Mouse (Mus musculus): ENCODE results near the gene Jade2. TPM values are rescaled to one million over a fixed set of nuclear protein-coding genes. Genes with fewer than 3 reads are reported as not detected.
A peak's percentile ranks its signal among the peaks of the same experiment; 100 is the strongest.

The Jade2 gene
- polyA plus RNA-seq, 1 experiment from 2014 or later: 0.57 TPM

- Histone ChIP-seq H3K4me3 (no peak overlapping the region), H3K9ac (no peak overlapping the region), H3K4me1 (replicated peaks) (no peaks in the 10 kb centered on the region; the same call in 1 of the 2 replicates), H3K36me3 (peaks cover 59% of the 10 kb centered on the region), H3K4me2 (no peak overlapping the region), H3K27ac (ENCODE audit: poor library complexity, severe bottlenecking) (no peak overlapping the region), H3K27me3 (replicated peaks) (no peaks in the 10 kb centered on the region), H3K9me3 (replicated peaks) (no peaks in the 10 kb centered on the region)
- WGBS: 84% methylated on average over 6 of the region's 6 CpGs
- no peak for ATAC-seq (ENCODE audit: insufficient number of reproducible peaks, low FRiP score)
These were observed 74.7 kb downstream of the Jade2 start for GRCm38 (mm10) chr11:51782721-51783120.

- H3K36me3 ChIP-seq: peaks cover 45% of the 10 kb centered on the region
- no peak overlapping the region for H3K27ac ChIP-seq (ENCODE audit: poor library complexity, severe bottlenecking)
- H3K4me1 ChIP-seq (replicated peaks): no peaks in the 10 kb centered on the region; the same call in 1 of the 2 replicates
- no peak overlapping the region for H3K4me3 ChIP-seq
- H3K9ac ChIP-seq: no peak overlapping the region
- no peak overlapping the region for H3K4me2 ChIP-seq
- WGBS: 83% methylated on average over 9 of the region's 9 CpGs
- no peaks in the 10 kb centered on the region for H3K9me3 ChIP-seq (replicated peaks)
- no peak for ATAC-seq (ENCODE audit: insufficient number of reproducible peaks, low FRiP score)
- no peaks in the 10 kb centered on the region for H3K27me3 ChIP-seq (replicated peaks)
These were observed 76.6 kb downstream of the Jade2 start for GRCm38 (mm10) chr11:51780773-51781267.

- no peaks in the 10 kb centered on the region for H3K9me3 ChIP-seq (replicated peaks)
- no peak overlapping the region for H3K27ac ChIP-seq (ENCODE audit: poor library complexity, severe bottlenecking)
- no peaks in the 10 kb centered on the region for H3K27me3 ChIP-seq (replicated peaks)
- no peaks in the 10 kb centered on the region; the same call in 1 of the 2 replicates for H3K4me1 ChIP-seq (replicated peaks)
- no peak overlapping the region for H3K4me2 ChIP-seq
- H3K36me3 ChIP-seq: peaks cover 27% of the 10 kb centered on the region
- WGBS: 88% methylated on average over 5 of the region's 5 CpGs
- ATAC-seq (ENCODE audit: insufficient number of reproducible peaks, low FRiP score): no peak
- H3K9ac ChIP-seq: no peak overlapping the region
- no peak overlapping the region for H3K4me3 ChIP-seq
These were observed 80.0 kb downstream of the Jade2 start for GRCm38 (mm10) chr11:51777478-51777877.

GRCm38 (mm10) chr11:51775507-51775906 lies 81.9 kb downstream of the Jade2 start:
- Histone ChIP-seq H3K4me2 (no peak overlapping the region), H3K36me3 (peaks cover 9% of the 10 kb centered on the region), H3K4me1 (replicated peaks) (no peaks in the 10 kb centered on the region), H3K9ac (no peak overlapping the region), H3K4me3 (no peak overlapping the region), H3K27ac (ENCODE audit: poor library complexity, severe bottlenecking) (no peak overlapping the region), H3K27me3 (replicated peaks) (no peaks in the 10 kb centered on the region), H3K9me3 (replicated peaks) (no peaks in the 10 kb centered on the region)
- WGBS: 83% methylated on average over 3 of the region's 3 CpGs
- no peak for ATAC-seq (ENCODE audit: insufficient number of reproducible peaks, low FRiP score)

GRCm38 (mm10) chr11:51768296-51768695 lies 89.2 kb downstream of the Jade2 start:
- Histone ChIP-seq H3K27me3 (replicated peaks) (no peaks in the 10 kb centered on the region), H3K36me3 (no peaks in the 10 kb centered on the region), H3K4me3 (no peak overlapping the region), H3K4me2 (no peak overlapping the region), H3K9ac (no peak overlapping the region), H3K4me1 (replicated peaks) (peaks cover 13% of the 10 kb centered on the region), H3K9me3 (replicated peaks) (no peaks in the 10 kb centered on the region), H3K27ac (ENCODE audit: poor library complexity, severe bottlenecking) (peak overlapping the region; percentile 26; the same call in 1 of the 2 replicates)
- no peak for ATAC-seq (ENCODE audit: insufficient number of reproducible peaks, low FRiP score)
- 70% methylated on average over 5 of the region's 5 CpGs for WGBS

GRCm38 (mm10) chr11:51767579-51768220 lies 89.8 kb downstream of the Jade2 start:
- WGBS: 70% methylated on average over 8 of the region's 8 CpGs
- Histone ChIP-seq H3K36me3 (no peaks in the 10 kb centered on the region), H3K27ac (ENCODE audit: poor library complexity, severe bottlenecking) (no peak overlapping the region), H3K9ac (no peak overlapping the region), H3K4me3 (no peak overlapping the region), H3K4me2 (no peak overlapping the region), H3K9me3 (replicated peaks) (no peaks in the 10 kb centered on the region), H3K4me1 (replicated peaks) (peaks cover 13% of the 10 kb centered on the region), H3K27me3 (replicated peaks) (no peaks in the 10 kb centered on the region)
- ATAC-seq (ENCODE audit: insufficient number of reproducible peaks, low FRiP score): no peak

GRCm38 (mm10) chr11:51764816-51765215 lies 92.6 kb downstream of the Jade2 start:
- WGBS: 83% methylated on average over 4 of the region's 4 CpGs
- H3K36me3 ChIP-seq: no peaks in the 10 kb centered on the region
- H3K9ac ChIP-seq: no peak overlapping the region
- peak overlapping the region; percentile 99; the same call in 1 of the 2 replicates for H3K4me3 ChIP-seq
- H3K4me1 ChIP-seq (replicated peaks): peaks cover 13% of the 10 kb centered on the region
- H3K27me3 ChIP-seq (replicated peaks): 0 out of 2 replicates have a peak, but pooled peaks cover 4% of the 10 kb centered on the region
- peak overlapping the region; percentile 99 for H3K4me2 ChIP-seq
- no peaks in the 10 kb centered on the region for H3K9me3 ChIP-seq (replicated peaks)
- no peak overlapping the region for H3K27ac ChIP-seq (ENCODE audit: poor library complexity, severe bottlenecking)
- no peak for ATAC-seq (ENCODE audit: insufficient number of reproducible peaks, low FRiP score)

GRCm38 (mm10) chr11:51763955-51764354 lies 93.5 kb downstream of the Jade2 start:
- H3K27ac ChIP-seq (ENCODE audit: poor library complexity, severe bottlenecking): no peak overlapping the region
- H3K4me1 ChIP-seq (replicated peaks): peaks cover 13% of the 10 kb centered on the region
- no peaks in the 10 kb centered on the region for H3K36me3 ChIP-seq
- peak overlapping the region; percentile 99 for H3K4me3 ChIP-seq
- H3K4me2 ChIP-seq: peak overlapping the region; percentile 99
- no peaks in the 10 kb centered on the region for H3K9me3 ChIP-seq (replicated peaks)
- ATAC-seq (ENCODE audit: insufficient number of reproducible peaks, low FRiP score): no peak
- 0 out of 2 replicates have a peak, but pooled peaks cover 4% of the 10 kb centered on the region for H3K27me3 ChIP-seq (replicated peaks)
- H3K9ac ChIP-seq: peak overlapping the region; percentile 97
- WGBS: 4% methylated on average over 13 of the region's 13 CpGs

Other genes starting within 250 kb of the Jade2 start
- 89.6 and 91.9 TPM in 2 replicates for gene Nhp2, start 237.9 kb downstream of the Jade2 start, polyA plus RNA-seq (2016; fragmentation: Nextera tagmentation; extraction: Ambion mirVana)
- 27.9 and 28.5 TPM in 2 replicates for gene Rmnd5b, start 221.8 kb downstream of the Jade2 start, polyA plus RNA-seq (2016; fragmentation: Nextera tagmentation; extraction: Ambion mirVana)
- 7.8 and 8.4 TPM in 2 replicates for gene N4bp3, start 206.8 kb downstream of the Jade2 start, polyA plus RNA-seq (2016; fragmentation: Nextera tagmentation; extraction: Ambion mirVana)
- gene D930048N14Rik, start 206.7 kb downstream of the Jade2 start, polyA plus RNA-seq (2016; fragmentation: Nextera tagmentation; extraction: Ambion mirVana): 0.77 and 1.0 TPM in 2 replicates
- 68.1 and 69.7 TPM in 2 replicates for gene 0610009B22Rik, start 168.8 kb downstream of the Jade2 start, polyA plus RNA-seq (2016; fragmentation: Nextera tagmentation; extraction: Ambion mirVana)
- 14.6 and 15.2 TPM in 2 replicates for gene Sec24a, start 94.0 kb downstream of the Jade2 start, polyA plus RNA-seq (2016; fragmentation: Nextera tagmentation; extraction: Ambion mirVana)
- gene Sar1b, start 94.0 kb downstream of the Jade2 start, polyA plus RNA-seq (2016; fragmentation: Nextera tagmentation; extraction: Ambion mirVana): 123 and 127 TPM in 2 replicates
- gene Cdkn2aipnl, start 110.0 kb upstream of the Jade2 start, polyA plus RNA-seq (2016; fragmentation: Nextera tagmentation; extraction: Ambion mirVana): 70.8 and 73.4 TPM in 2 replicates
- 263 and 265 TPM in 2 replicates for gene Ube2b, start 143.1 kb upstream of the Jade2 start, polyA plus RNA-seq (2016; fragmentation: Nextera tagmentation; extraction: Ambion mirVana)
- gene Cdkl3, start 146.6 kb upstream of the Jade2 start, polyA plus RNA-seq (2016; fragmentation: Nextera tagmentation; extraction: Ambion mirVana): 8.5 and 9.4 TPM in 2 replicates
- gene Ppp2ca, start 241.0 kb upstream of the Jade2 start, polyA plus RNA-seq (2016; fragmentation: Nextera tagmentation; extraction: Ambion mirVana): 80.9 and 82.0 TPM in 2 replicates